Mouse (Mus musculus): ENCODE measurements around the gene Nfatc3. TPM values are rescaled to one million over a fixed set of nuclear protein-coding genes. Genes with fewer than 3 reads are reported as not detected.
A peak's percentile ranks its signal among the peaks of the same experiment; 100 is the strongest.
"Not testable (repeated sequence)": the region's sequence is repeated elsewhere in the genome, so short reads cannot be mapped to it uniquely, and the experiment has no call there.

Nfatc3 gene
- polyA plus RNA-seq (2015; fragmentation: Nextera tagmentation; extraction: Ambion mirVana) = 3.4 and 4.9 TPM in 2 replicates

DNA sequence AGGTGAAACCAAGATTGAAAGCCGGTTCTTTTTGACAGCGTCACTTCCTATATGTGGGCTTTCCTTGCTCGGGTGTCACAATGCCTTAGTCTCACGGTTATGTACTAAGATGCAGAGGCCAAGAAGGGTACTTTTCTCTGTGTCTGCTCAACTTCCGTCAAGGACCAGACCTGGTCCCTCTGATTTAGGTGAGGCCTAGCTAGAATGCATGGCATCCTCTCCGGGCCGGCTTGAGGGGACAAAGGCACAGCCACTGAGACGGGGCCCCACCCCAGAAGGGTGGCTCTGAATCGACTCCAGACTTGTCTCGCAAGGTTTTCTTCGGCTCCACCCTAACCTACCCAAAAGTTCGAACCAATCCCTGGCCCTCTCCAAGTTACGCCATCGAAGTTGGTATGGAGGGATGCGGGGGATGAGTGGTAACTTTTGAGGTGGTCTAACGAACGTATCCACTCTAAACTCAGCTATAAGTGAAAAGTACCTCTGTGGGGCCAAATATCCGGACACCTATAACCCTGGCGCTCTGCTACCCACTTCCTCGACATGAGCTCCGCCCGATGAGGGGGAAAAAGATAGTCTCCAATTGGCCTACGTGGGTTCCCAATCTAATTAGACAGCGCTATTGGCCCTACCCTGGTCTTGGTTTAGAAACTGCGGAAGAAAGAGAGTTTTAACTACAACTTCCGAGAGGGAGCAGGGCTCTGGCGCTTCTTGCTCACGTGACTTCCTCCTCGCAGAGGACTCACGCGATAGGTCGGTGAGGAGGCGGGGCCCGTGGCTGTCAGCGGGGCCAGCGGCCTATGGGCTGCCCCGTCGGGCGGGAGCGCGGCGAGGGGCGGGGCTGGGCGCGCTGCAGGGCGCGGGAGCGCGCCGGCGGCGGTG is at the start of gene Nfatc3:
Nfatc3 (plus strand) TSS at position 110 of the 882 bp plus-strand sequence.
- H3K9me3 ChIP-seq (replicated peaks) = no peaks in the 10 kb centered on the region
- WGBS = 1% methylated on average over 52 of the region's 52 CpGs
- peak; percentile 98 for ATAC-seq (replicated peaks; ENCODE audit: insufficient number of reproducible peaks, insufficient read depth, low FRiP score, low read depth)

GRCm38 (mm10) chr8:106010748-106011642 is 47.6 kb upstream of the Nfatc3 start:
- Histone ChIP-seq H3K4me3 (peak overlapping the region; percentile 72), H3K36me3 (peaks cover 4% of the 10 kb centered on the region; the same call in 1 of the 2 replicates), H3K27ac (peak overlapping the region; percentile 51), H3K4me1 (replicated peaks) (peaks cover 18% of the 10 kb centered on the region), H3K4me2 (peak overlapping the region; percentile 92), H3K27me3 (no peaks in the 10 kb centered on the region), H3K9ac (peak overlapping the region; percentile 78), H3K9me3 (replicated peaks) (no peaks in the 10 kb centered on the region)
- under 1% methylated on average over 74 of the region's 74 CpGs for WGBS
- peak; percentile 92 for ATAC-seq (replicated peaks; ENCODE audit: insufficient number of reproducible peaks, insufficient read depth, low FRiP score, low read depth)

More for the DNA sequence above, at the start of gene Nfatc3:
- H3K27me3 ChIP-seq = no peaks in the 10 kb centered on the region
- H3K36me3 ChIP-seq = no peaks in the 10 kb centered on the region
- peak within 1 kb of the TSS; percentile 97 for H3K27ac ChIP-seq
- peak within 1 kb of the TSS; percentile 95 for H3K4me3 ChIP-seq
- H3K9ac ChIP-seq = peak within 1 kb of the TSS; percentile 94
- H3K4me1 ChIP-seq (replicated peaks) = peaks cover 26% of the 10 kb centered on the region
- H3K4me2 ChIP-seq = peak within 1 kb of the TSS; percentile 89

DNA sequence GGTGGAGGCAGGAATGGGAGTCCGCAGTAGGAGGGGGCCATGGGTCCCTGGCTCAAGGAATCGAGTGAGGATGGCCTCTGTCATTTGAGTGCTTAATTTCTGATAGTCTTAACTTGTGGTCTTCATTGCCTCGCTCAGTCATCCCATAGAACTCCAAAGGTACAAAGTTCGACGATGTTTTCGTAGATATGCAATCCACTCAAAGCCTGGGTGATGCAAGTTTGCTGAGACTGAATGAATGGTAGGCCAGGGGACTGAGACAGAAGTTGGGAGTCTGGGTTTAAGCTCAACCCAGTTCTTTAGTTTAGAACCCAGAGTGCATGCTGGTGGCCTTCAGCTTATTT is 47.0 kb upstream of the Nfatc3 start, which contains the start of gene Ddx28:
Ddx28 (minus strand) TSS at position 240 of the 344 bp plus-strand sequence.
- Histone ChIP-seq H3K27ac (peak within 1 kb of the TSS; percentile 51), H3K27me3 (no peaks in the 10 kb centered on the region), H3K4me1 (replicated peaks) (peaks cover 18% of the 10 kb centered on the region), H3K9me3 (replicated peaks) (no peaks in the 10 kb centered on the region), H3K36me3 (peaks cover 9% of the 10 kb centered on the region; the same call in 1 of the 2 replicates), H3K4me2 (peak within 1 kb of the TSS; percentile 92), H3K4me3 (peak within 1 kb of the TSS; percentile 72), H3K9ac (peak within 1 kb of the TSS; percentile 78)
- WGBS = 2% methylated on average over 6 of the region's 6 CpGs
- ATAC-seq (replicated peaks; ENCODE audit: insufficient number of reproducible peaks, insufficient read depth, low FRiP score, low read depth) = no peak; the same call in 1 of the 2 replicates

- not testable (repeated sequence) for H3K9me3 ChIP-seq (replicated peaks); ATAC-seq (replicated peaks; ENCODE audit: insufficient number of reproducible peaks, insufficient read depth, low FRiP score, low read depth); H3K27me3 ChIP-seq; H3K36me3 ChIP-seq; H3K27ac ChIP-seq
- Histone ChIP-seq H3K9ac (peak overlapping the region; percentile 78; the same call in 1 of the 2 replicates), H3K4me3 (peak overlapping the region; percentile 72), H3K4me2 (peak overlapping the region; percentile 92), H3K4me1 (replicated peaks) (peaks cover 18% of the 10 kb centered on the region)
- 75% methylated on average over 8 of the region's 8 CpGs for WGBS
These were observed 46.4 kb upstream of the Nfatc3 start for GRCm38 (mm10) chr8:106012203-106012602.

DNA sequence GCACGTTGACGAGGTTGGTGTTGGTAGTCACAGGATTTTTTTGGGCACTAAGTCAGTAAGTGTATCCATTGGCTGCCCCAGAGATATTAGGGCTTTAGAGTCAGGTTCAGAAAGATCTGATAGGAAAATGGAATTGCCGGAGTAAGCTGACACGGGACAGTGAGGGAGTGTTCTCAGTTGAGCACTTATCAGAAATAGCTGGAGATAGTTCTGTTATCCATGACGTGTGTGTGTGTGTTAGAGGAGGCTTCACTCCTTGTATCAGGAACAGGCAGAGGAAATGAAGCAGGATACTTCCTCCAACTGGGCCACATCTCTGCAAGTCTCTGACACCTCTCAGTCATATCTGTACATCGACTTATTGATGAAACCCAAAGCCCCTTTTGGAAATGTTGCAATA is 42.4 kb upstream of the Nfatc3 start:
- no peak overlapping the region for H3K9ac ChIP-seq
- H3K9me3 ChIP-seq (replicated peaks) = no peaks in the 10 kb centered on the region
- H3K4me2 ChIP-seq = no peak overlapping the region
- H3K4me1 ChIP-seq (replicated peaks) = peaks cover 6% of the 10 kb centered on the region
- peaks cover 9% of the 10 kb centered on the region; the same call in 1 of the 2 replicates for H3K36me3 ChIP-seq
- no peak for ATAC-seq (replicated peaks; ENCODE audit: insufficient number of reproducible peaks, insufficient read depth, low FRiP score, low read depth)
- H3K4me3 ChIP-seq = no peak overlapping the region
- H3K27ac ChIP-seq = no peak overlapping the region
- H3K27me3 ChIP-seq = no peaks in the 10 kb centered on the region
- 72% methylated on average over 6 of the region's 6 CpGs for WGBS

- Histone ChIP-seq H3K4me1 (replicated peaks) (peaks cover under 1% of the 10 kb centered on the region; the same call in 1 of the 2 replicates), H3K4me3 (no peak overlapping the region), H3K27me3 (no peaks in the 10 kb centered on the region), H3K9ac (no peak overlapping the region), H3K9me3 (replicated peaks) (no peaks in the 10 kb centered on the region), H3K36me3 (peaks cover 9% of the 10 kb centered on the region; the same call in 1 of the 2 replicates), H3K4me2 (no peak overlapping the region), H3K27ac (no peak overlapping the region)
- 86% methylated on average over 7 of the region's 7 CpGs for WGBS
- no peak for ATAC-seq (replicated peaks; ENCODE audit: insufficient number of reproducible peaks, insufficient read depth, low FRiP score, low read depth)
These were observed 41.5 kb upstream of the Nfatc3 start for GRCm38 (mm10) chr8:106017130-106017529.

GRCm38 (mm10) chr8:106018039-106018438 is 40.6 kb upstream of the Nfatc3 start:
- ATAC-seq (replicated peaks; ENCODE audit: insufficient number of reproducible peaks, insufficient read depth, low FRiP score, low read depth) = no peak
- 64% methylated on average over 3 of the region's 3 CpGs for WGBS
- H3K9ac ChIP-seq = no peak overlapping the region
- H3K4me2 ChIP-seq = no peak overlapping the region
- H3K9me3 ChIP-seq (replicated peaks) = no peaks in the 10 kb centered on the region
- H3K27me3 ChIP-seq = no peaks in the 10 kb centered on the region
- no peak overlapping the region for H3K27ac ChIP-seq
- H3K4me1 ChIP-seq (replicated peaks) = no peaks in the 10 kb centered on the region
- H3K36me3 ChIP-seq = peaks cover 9% of the 10 kb centered on the region; the same call in 1 of the 2 replicates
- H3K4me3 ChIP-seq = no peak overlapping the region

- H3K4me2 ChIP-seq = no peak overlapping the region
- no peaks in the 10 kb centered on the region for H3K9me3 ChIP-seq (replicated peaks)
- no peaks in the 10 kb centered on the region; the same call in 1 of the 2 replicates for H3K36me3 ChIP-seq
- no peaks in the 10 kb centered on the region for H3K27me3 ChIP-seq
- no peak overlapping the region for H3K4me3 ChIP-seq
- ATAC-seq (replicated peaks; ENCODE audit: insufficient number of reproducible peaks, insufficient read depth, low FRiP score, low read depth) = no peak
- H3K4me1 ChIP-seq (replicated peaks) = no peaks in the 10 kb centered on the region
- H3K27ac ChIP-seq = no peak overlapping the region
- H3K9ac ChIP-seq = no peak overlapping the region
These were observed 36.2 kb upstream of the Nfatc3 start for GRCm38 (mm10) chr8:106022483-106022882.

GRCm38 (mm10) chr8:106038721-106039120 is 19.9 kb upstream of the Nfatc3 start:
- Histone ChIP-seq H3K27me3 (no peaks in the 10 kb centered on the region), H3K4me2 (no peak overlapping the region), H3K9ac (no peak overlapping the region), H3K4me3 (no peak overlapping the region), H3K36me3 (no peaks in the 10 kb centered on the region; the same call in 1 of the 2 replicates), H3K27ac (no peak overlapping the region), H3K4me1 (replicated peaks) (no peaks in the 10 kb centered on the region), H3K9me3 (replicated peaks) (no peaks in the 10 kb centered on the region)
- ATAC-seq (replicated peaks; ENCODE audit: insufficient number of reproducible peaks, insufficient read depth, low FRiP score, low read depth) = no peak
- WGBS = 82% methylated on average over 10 of the region's 10 CpGs

DNA sequence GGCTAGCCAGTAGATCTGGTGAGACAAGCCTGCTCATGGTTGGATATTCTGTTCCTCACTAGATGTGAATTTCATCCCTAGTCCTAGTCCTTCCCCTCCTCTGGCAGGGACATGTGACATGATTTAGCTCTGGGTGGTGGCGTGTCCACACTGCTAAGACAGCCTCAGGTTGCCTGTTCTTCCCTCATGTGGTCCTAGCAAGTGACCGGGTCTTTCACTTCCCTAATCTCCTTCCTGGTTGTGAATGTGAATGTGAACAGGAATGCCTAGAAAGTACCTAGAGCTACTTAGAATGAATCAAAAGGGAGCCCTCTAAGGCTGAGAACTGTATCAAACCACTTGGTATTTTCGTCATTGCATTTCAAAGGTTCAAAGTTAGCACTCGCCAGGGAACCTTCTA is 19.0 kb upstream of the Nfatc3 start:
- no peak for ATAC-seq (replicated peaks; ENCODE audit: insufficient number of reproducible peaks, insufficient read depth, low FRiP score, low read depth)
- Histone ChIP-seq H3K9me3 (replicated peaks) (no peaks in the 10 kb centered on the region), H3K9ac (no peak overlapping the region), H3K4me2 (no peak overlapping the region), H3K36me3 (no peaks in the 10 kb centered on the region; the same call in 1 of the 2 replicates), H3K27ac (no peak overlapping the region), H3K4me3 (no peak overlapping the region), H3K4me1 (replicated peaks) (no peaks in the 10 kb centered on the region), H3K27me3 (no peaks in the 10 kb centered on the region)
- WGBS = 71% methylated on average over 4 of the region's 4 CpGs

GRCm38 (mm10) chr8:106040218-106040617 is 18.4 kb upstream of the Nfatc3 start:
- 53% methylated on average over 4 of the region's 4 CpGs for WGBS
- peaks cover 4% of the 10 kb centered on the region; the same call in 1 of the 2 replicates for H3K36me3 ChIP-seq
- no peak for ATAC-seq (replicated peaks; ENCODE audit: insufficient number of reproducible peaks, insufficient read depth, low FRiP score, low read depth)
- no peak overlapping the region for H3K27ac ChIP-seq
- no peaks in the 10 kb centered on the region for H3K4me1 ChIP-seq (replicated peaks)
- no peaks in the 10 kb centered on the region for H3K27me3 ChIP-seq
- H3K4me3 ChIP-seq = no peak overlapping the region
- H3K4me2 ChIP-seq = no peak overlapping the region
- no peak overlapping the region for H3K9ac ChIP-seq
- H3K9me3 ChIP-seq (replicated peaks) = no peaks in the 10 kb centered on the region

Measured in heart, embryonic 15.5 days (tissue).